Mouse (Mus musculus) erythroblast, embryonic 14.5 days (primary cell): ENCODE measurements around the gene Zfp609.

ENCODE experiments used
- GATA1 ChIP-seq: IDR thresholded peaks from 2 replicates; pipeline ENCODE4 v1.6.1; 2012; ENCODE audit warnings: low read length, inconsistent platforms, mixed read lengths
- TAL1 ChIP-seq: IDR thresholded peaks from 3 replicates; pipeline ENCODE4 v1.6.1; 2012; ENCODE audit warnings: low read length, inconsistent platforms, mixed read lengths

- no peak for TF ChIP-seq TAL1
- no peak for TF ChIP-seq GATA1
Observed at GRCm38 (mm10) chr9:65724471-65725290, 102.7 kb downstream of the Zfp609 start.
